Mouse (Mus musculus) thymus, postnatal 4 days (tissue): ENCODE data around the gene Tspan33.
A peak's percentile ranks its signal among the peaks of the same experiment; 100 is the strongest.
"Not testable (repeated sequence)": the region's sequence is repeated elsewhere in the genome, so short reads cannot be mapped to it uniquely, and the experiment has no call there.

Experiments used
- DNase-seq: peaks from one replicate; pipeline ENCODE4 v3.0.0; 2021

The Tspan33 gene

DNA sequence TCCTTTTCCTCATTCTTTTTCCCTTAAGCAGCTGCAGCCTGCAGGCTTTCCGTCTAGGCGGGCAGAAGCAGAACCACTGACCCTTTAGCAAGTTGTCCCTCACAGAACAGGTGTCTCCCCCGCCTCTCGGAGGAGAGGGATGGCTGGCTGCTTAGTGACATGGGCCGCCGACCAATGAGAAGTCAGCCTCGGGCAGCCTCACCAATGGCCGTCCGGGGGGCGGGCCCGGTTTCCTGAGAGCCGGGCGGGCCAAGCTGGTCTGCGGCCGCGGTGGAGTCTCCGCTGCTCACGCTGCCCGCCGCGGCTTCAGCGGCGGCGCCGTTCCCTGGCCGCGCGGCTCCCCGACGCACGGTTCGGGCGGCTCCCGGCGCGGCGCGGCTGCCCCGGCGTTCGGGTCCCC is at the start of gene Tspan33:
Gene Tspan33, plus strand, starts transcription at position 270 of the 400 bp plus-strand sequence.
- DNase-seq = peak; percentile 87

DNA sequence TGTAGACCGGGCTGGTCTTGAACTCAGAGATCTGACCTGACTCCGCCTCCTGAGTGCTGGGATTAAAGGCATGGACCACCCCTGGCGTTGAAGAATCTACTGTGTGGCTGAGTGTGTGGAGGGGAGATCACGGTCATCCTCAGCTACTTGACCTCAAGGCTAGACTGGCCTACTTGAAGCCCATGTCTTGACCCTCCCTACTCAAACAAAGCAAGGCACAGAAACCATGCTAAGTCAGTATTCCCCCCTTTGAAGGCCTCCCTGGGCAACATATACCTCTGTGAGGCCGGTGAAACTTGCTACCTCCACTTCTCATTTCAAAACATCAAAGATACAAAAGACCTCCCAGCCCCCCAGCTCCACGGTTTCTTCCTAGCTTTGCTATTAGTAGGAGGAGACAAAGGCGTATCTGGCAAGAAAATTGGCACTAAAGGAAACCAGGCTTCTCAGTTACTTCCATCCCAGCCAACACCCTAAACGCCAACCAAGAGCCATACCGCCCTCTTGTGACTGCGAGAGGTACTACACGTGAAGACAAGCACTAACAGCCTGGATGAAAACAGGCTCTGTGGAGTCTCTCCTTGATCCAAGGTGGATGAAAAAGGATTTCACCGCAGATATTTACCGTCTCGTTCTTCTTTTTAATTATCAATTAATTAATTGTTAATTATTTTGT is 44.4 kb upstream of the Tspan33 start:
- DNase-seq = peak; percentile 89

DNA sequence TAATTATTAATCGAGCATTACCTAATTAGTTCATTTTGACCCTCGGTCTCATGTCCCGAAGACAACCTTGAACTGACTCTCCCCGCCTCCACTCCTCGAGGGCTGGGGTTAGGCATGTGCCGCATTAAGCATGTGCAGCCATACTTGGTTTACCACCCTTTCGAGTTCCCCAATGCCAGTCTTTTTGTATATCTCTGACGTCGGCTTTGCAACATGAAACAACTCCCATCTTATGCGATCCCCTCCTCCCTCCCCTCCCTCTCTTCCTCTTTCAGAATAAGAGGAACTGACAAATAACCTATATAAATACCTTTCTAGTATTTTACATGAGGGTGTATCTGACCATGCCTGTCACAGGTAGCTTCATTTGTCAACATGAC is 43.9 kb upstream of the Tspan33 start:
- DNase-seq = no peak

DNA sequence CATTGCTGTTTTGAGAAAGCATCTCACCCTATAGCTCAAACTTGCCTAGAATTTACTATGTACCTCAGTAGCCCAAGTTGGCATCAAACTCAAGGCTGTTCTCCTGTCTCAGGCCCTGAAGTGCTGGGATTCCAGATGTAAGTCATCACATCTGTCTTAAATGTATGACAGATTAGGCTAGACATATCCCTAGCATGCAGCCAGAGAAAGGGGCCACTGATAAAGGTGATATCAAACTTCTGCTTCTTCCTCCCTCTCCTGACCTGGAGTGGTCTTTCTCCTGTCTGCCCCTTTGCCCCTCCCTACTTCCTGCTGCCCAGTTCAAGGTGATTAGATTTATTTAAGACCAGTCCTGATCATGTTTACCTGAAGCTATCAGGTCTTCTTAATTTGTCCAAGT is 40.8 kb upstream of the Tspan33 start:
- DNase-seq = no peak

DNA sequence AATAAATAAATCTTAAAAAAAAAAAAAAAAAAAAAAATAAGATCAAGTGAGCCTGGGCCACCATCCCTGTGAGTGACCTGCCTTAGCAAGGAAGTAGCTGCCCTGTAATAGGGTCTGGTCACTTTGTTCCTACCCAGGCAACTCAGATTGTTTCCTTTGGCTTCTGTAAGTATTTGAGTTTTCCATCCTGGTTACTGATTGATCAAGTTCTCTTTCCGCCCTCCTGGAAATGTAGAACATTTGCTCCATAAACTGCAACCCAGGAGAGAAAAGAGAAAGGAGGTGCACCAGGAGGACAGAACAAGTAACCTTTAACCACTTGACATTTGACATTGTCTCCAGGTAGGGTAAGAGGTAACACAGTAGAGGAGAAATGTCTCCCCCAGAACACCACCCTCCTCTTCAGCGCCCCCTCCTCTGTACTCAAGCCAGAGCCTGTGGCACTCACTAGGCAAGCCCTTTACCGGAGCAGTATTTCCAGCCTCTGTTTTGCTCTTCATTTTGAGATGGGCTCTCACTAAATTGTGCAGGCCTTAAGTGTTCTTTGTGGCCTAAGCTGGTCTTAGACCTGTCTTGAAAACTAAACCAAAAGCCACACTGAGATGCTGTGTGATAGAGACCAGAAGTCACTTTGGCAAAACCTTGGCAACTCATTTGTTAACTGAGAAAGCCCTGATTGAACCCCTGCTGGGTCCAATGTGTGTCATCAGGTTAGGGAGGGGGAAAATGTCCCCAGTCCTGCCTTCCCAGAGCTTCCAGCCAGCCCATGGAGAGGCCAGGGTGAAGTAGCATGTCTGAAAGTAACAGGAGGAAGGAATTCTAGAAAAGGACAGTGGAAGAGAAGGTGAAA is 35.2 kb upstream of the Tspan33 start:
- no peak for DNase-seq

DNA sequence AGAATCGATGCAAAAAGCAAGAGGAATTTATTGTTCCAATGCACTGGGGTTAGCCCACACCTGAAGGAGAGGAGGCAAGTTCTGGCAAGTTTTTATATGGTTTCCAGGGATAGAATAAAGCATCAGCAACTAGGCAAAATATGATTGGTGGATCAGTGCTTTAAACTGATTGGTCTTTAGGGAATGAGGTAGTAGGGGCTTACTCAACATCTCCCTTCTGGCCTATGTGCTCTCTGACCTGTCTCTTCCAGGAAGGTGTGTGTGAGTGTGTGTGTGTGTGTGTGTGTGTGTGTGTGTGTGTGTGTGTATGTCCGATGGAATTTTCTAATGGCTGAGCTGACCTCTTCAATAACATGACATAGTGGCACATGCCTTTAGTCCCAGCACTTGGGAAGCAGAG is 34.1 kb upstream of the Tspan33 start:
- no peak for DNase-seq

DNA sequence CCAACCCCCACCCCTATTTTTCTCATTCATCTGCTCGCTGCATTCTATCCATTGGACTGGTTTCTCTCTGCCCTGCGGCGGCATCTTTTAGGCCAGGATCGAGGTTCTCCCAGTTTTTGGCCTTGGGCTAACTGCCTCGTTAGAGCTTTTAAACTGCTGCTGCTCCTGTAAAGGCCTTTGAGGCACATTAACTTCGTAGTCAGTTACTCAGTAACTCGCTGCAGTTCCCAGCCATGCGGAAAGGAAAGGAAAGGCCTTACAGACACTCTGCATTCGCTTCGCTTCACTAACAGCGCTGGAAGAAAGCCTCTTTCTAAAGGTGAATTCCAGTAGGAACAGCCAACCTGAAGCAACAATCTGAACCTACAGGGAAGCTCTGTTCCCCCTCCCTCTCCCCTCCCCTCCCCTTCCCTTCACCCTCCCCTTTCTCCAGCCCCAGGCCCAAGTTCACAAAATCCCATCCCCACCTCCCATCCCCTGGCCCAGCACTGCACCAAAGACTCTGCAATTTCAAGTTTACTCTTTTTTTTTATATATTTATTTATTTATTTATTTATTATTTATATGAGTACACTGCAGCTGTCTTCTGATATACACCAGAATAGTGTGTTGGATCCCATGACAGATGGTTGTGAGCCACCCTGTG is 33.2 kb upstream of the Tspan33 start:
- DNase-seq = no peak

DNA sequence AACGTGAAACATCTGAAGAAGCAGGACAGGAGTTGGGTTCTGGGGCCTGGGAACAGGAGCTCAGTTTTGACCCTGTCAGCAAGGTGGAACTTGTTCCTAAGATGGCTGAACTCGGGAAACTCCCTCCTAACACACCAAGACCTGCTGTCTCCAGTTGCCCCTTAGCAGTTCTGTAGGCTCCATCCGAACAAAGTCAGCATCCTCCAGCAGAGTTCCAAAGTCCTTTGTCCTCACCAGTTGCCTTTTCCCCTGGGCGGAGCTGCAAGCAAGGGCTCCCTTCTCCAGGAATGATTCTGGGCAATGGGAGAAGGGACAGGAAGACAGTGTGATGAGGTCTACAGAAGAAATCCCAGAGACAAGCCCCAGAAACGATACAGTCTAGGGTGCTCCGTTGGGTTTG is 26.8 kb upstream of the Tspan33 start:
- DNase-seq = no peak

DNA sequence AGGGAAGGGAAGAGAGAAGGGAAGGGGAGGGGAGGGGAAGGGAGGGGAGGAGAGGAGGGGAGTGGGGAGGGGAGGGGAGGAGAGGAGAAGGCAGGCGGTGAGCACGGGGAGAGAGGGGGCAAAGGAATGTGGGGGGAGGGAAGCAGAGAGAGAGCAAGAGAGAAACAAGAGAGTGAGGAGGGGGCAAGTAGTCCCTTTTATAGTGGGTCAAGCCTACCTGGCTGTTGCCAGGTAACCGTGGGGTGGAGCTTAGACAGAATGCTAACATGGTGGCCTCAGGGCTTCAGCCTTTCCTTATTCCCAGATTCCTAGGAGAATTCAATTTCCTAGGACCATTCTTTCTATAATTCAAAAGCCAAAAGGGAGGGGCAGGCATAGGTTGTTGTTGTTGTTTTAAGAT is 22.3 kb upstream of the Tspan33 start:
- no peak for DNase-seq

DNA sequence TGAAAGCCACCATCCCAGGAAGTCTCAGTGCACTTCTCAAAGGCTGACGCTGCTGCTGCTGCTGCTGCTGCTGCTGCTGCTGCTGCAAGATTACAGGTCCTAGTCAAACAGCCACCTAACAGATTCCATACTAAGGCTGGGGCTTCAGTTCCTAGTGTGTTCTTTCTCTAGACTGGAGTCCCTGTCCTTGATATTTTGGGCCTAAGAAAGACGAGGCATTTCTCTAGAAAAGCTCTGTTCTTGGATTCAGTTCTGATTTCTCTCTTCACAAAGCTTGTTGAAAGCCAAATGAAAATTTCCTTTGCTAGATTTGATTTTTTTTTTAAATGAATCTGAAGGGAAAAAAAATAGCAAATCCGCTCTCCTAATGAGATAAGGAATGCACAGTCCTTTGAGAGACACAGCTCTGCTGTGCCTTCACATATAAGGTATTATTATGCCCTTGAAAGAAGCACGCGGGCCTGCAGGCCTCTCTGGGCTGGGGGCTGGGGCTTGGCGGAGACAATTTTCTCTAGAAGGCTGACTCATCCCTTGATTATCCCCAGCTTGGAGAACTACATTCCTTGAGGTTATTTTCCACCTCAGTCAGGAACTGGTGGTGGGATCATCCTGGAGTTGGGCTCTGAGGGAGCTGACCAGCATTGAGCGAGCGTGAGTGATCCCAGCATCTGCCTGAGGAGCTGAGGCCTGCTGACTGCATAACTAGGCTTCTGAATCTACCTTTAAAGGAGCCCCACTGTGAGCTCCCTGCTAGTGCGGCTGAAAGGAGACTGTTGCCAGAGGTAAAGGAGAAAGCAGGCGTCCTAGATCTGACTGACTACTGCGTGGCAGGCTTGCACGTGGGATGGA is 21.2 kb upstream of the Tspan33 start:
- no peak for DNase-seq

DNA sequence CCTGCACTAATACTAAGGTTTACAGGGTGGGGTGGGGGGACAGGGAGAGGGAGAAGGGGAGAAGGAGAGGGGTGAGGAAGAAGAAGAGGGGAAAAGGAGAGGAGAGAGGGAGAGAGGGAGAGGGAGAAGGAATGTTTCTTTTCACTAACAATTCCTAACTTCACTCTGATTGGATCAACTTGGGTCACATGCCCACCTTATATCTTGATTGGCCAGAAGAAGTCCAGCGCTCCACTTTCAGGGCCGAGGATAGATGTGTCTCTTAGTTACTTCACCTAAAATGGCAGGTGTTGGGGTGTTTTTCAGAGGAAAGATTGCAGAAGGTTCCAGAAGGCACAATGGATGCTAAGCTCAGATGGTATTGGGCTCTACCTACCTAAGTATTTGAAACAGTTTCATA is 20.3 kb upstream of the Tspan33 start:
- no peak for DNase-seq

DNA sequence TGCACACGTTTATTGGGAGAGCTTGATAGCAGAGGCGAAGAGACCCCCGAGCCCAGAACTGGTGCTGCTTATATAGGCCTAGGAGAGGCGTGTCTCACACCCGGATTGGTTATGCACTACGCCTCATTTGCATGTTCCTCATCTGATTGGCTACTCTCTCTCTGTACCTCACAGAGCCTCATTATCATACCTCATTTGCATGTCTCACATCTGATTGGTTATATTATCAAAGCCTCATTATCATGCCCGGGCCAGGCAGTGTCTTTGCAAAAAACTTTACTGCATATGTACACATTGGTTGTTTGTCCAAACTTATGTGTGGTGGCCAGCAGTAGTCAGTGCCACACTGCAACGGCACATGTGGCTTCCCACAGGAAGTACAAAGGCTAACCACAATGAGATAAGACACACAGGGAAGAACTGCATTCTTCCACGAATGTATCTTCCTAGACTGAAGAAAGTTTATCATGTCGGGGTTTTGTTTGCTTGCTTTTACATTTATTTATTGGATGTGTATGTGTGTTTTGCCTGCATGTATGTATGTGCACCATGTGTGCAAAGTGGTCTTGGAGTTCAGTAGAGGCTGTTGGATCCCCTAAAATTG is 14.0 kb upstream of the Tspan33 start:
- DNase-seq = not testable (repeated sequence)

DNA sequence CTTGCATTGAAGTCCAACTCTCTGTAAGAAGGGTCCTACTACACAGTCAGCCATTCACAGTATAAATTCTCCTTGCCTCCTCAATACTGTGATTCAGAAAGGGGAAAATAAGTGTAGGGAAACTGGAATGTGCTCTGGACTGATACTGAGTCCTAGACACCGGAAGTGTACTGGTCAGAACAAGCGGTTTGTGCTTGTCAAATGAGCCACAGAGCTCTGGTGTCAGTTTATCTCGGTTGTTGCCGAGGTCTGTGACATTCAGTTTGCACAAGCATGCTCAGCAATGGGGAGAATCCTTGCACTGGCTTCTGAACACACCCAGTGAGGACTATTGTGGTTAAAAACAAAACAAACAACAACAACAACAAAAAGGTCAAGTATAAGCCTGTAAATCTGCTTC is 12.2 kb upstream of the Tspan33 start:
- DNase-seq = no peak

DNA sequence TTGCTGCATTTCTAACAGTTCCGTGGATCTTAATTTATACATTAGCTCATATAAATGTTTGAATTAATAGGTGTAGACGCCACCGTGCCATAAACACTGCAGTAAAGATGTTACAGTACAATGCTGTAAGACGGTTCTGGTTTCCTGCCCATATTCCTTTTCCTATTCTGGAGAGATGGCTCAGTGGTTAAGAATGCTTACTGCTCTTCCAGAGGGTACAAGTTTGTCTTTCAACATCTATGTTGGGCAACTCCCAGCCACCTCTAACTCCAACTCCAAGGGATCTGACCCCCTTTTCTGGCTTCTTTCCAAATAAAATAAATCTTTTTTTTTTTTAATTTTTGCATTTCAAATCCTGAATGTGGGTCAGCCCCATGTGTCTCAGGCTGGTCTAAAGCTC is 9.3 kb upstream of the Tspan33 start:
- no peak for DNase-seq

DNA sequence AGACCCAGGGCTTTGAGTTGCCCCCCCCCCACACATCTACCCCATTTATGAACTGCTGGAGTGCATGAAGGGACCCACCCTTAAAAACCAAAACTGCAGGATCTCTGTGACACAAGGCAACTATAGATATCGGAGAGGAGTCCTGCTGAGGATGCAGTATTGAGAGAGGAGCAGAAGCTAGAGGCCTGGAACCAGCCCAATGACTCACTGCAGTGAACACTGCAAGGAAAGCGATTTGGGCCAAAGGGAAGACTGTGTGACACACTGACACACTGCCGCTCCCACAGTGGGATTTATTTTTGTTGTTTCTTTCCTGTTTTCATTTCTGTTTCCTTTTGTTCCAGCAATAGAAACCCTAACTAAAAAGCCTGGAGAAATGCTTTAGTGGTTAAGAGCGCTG is 8.1 kb upstream of the Tspan33 start:
- no peak for DNase-seq

DNA sequence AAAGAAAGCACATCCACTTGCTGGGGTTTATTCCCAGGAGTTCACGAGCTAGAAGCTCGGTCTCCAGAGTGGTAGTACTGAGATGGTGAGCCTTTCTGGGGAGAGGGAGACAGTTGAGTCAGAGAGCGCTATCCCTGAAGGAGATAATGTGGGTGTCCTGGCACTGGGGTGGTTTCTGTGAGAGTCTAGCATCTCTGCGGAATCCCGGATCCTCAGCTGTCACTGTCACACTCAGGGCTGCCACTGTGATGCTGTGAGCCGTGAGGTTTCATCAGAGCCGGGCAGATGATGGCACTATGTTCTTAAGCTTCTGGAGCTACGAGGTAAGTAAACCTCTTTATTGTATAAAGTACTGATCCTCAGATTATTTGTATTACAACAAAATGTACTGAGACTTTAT is 4.6 kb upstream of the Tspan33 start:
- DNase-seq = no peak

DNA sequence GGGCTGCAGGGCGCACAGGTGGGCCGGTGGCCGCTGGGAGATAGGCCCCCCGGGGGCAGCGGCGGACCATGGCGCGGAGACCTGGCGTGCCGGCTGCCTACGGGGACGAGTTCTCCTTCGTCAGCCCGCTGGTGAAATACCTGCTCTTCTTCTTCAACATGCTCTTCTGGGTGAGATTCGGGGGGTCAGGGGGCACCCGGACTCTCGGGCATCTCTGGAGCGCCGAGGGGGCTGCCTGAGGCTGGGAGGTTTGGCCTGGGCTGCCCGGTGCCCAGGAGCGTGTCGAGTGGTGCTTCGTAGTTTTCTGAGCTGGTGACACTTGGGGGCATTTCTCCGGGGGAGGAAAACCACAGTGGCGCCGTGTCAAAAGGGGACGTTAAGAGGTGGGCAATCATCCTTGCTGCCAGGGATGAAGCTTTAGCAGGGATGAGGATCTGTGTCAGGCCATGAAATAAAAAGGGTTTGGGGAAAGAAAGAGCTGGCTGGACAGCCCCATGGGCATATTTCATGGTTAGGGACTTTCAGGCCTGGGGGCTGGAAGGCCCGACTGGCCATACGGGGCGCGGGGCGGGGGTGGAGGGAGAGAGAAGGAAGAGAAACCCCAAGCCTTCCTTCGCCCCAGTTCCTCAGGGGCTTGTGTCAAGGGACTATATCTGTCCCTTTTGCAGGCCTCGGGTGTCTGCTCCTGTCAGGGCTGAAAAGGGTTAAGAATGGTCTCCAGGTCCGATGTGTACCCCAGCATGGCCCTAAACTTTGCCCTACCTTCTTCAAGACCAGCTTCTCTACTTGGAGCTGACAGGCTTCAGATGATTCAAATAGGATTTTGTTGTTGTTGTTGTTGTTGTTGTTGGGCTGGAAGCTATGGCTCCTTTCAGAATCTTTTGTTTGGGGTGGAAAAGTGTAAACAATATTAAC is 610 bp downstream of the Tspan33 start:
- peak; percentile 14 for DNase-seq

DNA sequence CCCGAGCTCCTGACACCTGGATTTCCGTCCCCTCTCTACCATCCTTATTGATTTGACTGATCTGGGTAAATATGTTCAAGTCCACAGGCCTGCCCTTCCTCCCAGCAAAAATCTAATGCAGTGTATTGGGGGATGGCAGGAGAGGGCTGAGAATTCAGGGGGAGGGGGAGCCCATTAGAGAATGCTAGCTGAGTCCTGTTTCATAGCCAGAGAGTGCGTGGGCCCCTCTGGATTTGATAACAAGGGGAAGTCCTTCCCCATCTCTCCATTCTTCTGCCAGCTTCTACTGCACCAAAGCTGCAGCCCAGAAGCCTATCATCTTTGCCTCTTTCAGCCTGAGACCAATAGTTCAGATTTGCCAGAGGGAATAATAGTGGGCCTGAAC is 1.3 kb downstream of the Tspan33 start:
- DNase-seq = no peak

DNA sequence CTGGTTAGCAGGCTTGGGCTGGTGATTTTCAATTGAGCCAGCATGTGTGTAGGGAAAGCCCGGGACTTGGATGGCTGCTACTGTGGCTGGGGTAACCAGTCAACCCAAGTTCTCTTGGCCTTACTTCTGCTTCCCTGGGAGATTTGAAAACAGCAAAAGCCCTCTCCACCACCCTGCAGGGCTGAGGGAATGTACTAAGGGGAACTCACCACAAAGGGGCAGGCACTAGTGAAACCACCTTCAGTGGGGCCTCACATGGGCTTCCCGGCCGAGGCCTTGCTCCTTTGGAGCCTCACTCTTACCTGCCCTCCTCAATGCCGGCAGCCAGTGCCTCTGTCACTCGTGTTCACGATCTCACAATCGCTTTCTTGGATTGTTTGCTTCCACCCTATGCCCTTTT is 2.0 kb downstream of the Tspan33 start:
- DNase-seq = no peak

DNA sequence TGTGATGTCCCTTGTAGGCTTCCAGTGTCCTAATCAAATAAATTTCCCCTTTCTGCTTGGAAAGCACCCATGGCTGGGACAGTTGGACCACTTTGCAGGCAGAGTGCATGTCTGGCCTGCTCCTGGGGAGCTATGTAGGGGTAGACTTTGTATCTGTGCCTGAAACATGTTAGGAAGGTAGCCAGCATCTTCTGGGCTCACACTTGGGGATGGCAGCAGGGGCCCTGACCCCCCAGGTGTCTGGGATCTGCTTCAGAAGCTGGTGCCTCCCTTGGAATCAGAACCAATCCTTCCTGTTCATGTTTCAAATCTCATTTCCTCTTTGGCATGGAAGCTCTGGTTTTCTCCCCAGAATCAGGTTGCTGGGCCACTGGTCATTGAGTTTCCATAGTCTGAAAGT is 3.1 kb downstream of the Tspan33 start:
- no peak for DNase-seq

DNA sequence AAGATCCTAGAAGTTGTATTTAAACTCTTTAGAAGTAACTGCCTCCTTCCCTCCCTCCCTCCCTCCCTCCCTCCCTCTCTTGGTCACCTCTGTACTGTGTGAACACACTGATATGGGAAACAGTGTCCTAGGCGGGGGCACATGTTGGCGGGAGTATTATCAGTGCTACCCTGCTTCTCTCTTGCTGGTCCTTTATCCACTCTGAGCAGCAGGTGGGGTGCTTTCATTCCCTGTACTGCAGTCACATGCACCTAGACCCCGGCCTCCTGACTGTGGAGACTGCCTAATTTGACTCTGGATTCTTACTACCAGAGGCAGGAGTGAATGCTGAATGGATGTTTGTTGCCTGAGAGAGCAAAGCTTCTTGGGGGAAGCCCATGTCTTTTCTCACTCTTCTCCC is 3.5 kb downstream of the Tspan33 start:
- DNase-seq = no peak
